Mouse (Mus musculus) thymus, adult 2 months (tissue): ENCODE data around the gene Insm2.

Source experiments
- CTCF ChIP-seq: fragments of 200-500 bp; IDR thresholded peaks from 2 replicates; pipeline ENCODE4 v1.5.1; 2012; ENCODE audit warnings: mild to moderate bottlenecking, control low read depth, low read length, moderate library complexity, borderline replicate concordance; ENCODE audit not compliant: control insufficient read depth, poor library complexity, insufficient read depth; ENCODE audit errors: extremely low read depth
- POLR2A ChIP-seq: fragments of 200-500 bp; IDR thresholded peaks from 2 replicates; pipeline ENCODE4 v1.6.1; 2012; ENCODE audit warnings: mild to moderate bottlenecking, low read length, control low read depth, moderate library complexity; ENCODE audit not compliant: control insufficient read depth, poor library complexity, insufficient read depth; ENCODE audit errors: extremely low read depth

GRCm38 (mm10) chr12:55598537-55598886, 715 bp upstream of the Insm2 start:
- no peak for TF ChIP-seq POLR2A
- no peak for TF ChIP-seq CTCF
